Mouse (Mus musculus) bone marrow macrophage, adult 2 months (primary cell): ENCODE measurements around the gene C9orf72. TPM values are rescaled to one million over a fixed set of nuclear protein-coding genes. Genes with fewer than 3 reads are reported as not detected.

ENCODE experiments used
- H3K27ac ChIP-seq: 2 replicates; pipeline ENCODE4 v1.5.1; 2012; ENCODE audit warnings: low read depth, low read length; ENCODE audit not compliant: insufficient read depth
- H3K4me1 ChIP-seq: 2 replicates; pipeline ENCODE4 v1.6.1; 2012; ENCODE audit warnings: low read length; ENCODE audit not compliant: control insufficient read depth, insufficient read depth
- H3K4me3 ChIP-seq: 2 replicates; pipeline ENCODE4 v1.5.1; 2012; ENCODE audit warnings: mild to moderate bottlenecking, low read length, moderate library complexity; ENCODE audit not compliant: insufficient read depth
- CTCF ChIP-seq: IDR thresholded peaks from 2 replicates; pipeline ENCODE4 v1.5.1; 2012; ENCODE audit warnings: low read depth, mild to moderate bottlenecking, low read length, moderate library complexity
- polyA plus RNA-seq: library from polyadenylated mRNA; stranded (reverse); fragments of >200 nt; gene quantifications from 2 replicates; pipeline ENCODE4 v1.2.4, GENCODE M21; 2012; ENCODE audit not compliant: missing spikeins, insufficient read depth, insufficient read length

The C9orf72 gene
- polyA plus RNA-seq, 1 experiment = 35.7 TPM

DNA sequence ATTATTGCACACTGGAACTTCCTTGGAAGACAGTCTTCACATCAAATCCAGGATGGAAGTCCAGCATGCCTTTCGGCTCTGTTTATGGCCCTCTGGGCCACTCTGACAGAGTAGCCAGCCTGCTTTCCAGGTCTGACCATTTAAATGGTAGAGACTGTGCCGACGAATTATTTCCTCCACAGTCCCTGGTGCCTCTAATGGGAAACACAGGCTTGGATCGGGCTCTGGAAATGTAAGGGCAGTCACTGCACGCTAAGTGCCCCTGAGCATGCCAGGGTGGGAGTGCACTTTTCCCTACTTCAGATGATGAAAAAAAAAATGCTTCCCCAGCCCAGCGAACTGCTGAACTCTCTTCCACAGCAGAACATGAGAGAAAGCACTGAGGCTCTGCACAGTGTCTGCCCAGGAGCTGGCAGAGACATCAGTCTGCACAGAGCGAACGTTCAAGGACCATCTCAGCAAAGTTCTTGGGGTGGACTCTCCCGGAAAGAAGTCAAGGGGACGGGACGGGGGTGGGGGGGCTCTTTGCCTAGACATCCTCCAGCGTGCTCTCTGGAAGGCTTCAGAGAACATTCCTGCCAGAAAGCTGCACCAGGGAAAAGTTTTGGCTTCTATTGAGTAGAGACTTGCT lies 82.4 kb downstream of the C9orf72 start:
- no peaks in the 10 kb centered on the region for H3K4me1 ChIP-seq
- TF ChIP-seq CTCF = no peak
- no peak overlapping the region for H3K4me3 ChIP-seq
- H3K27ac ChIP-seq = no peak overlapping the region

Other genes with a start within 250 kb of the C9orf72 start
- gene Ifnk, start 74.1 kb downstream of the C9orf72 start, polyA plus RNA-seq = not detected in 2 replicates
- 11.4 and 11.7 TPM in 2 replicates for gene Mob3b, start 68.7 kb downstream of the C9orf72 start, polyA plus RNA-seq